Mouse (Mus musculus): ENCODE results near the gene Gm49661. TPM values are rescaled to one million over a fixed set of nuclear protein-coding genes. Genes with fewer than 3 reads are reported as not detected.
A peak's percentile ranks its signal among the peaks of the same experiment; 100 is the strongest.

Gm49661 gene
- polyA plus RNA-seq, 1 experiment from 2014 or later: not detected

- WGBS: 84% methylated on average over 15 of the region's 15 CpGs
- H3K4me1 ChIP-seq: peaks cover 69% of the 10 kb centered on the region
- H3K27ac ChIP-seq: no peak overlapping the region
- H3K27me3 ChIP-seq: peaks cover 93% of the 10 kb centered on the region
- no peak for ATAC-seq (ENCODE audit: low FRiP score)
- H3K9me3 ChIP-seq: no peaks in the 10 kb centered on the region
- H3K4me3 ChIP-seq (replicated peaks): no peak overlapping the region
- H3K4me2 ChIP-seq: no peak overlapping the region
- H3K9ac ChIP-seq: no peak overlapping the region
- no peaks in the 10 kb centered on the region for H3K36me3 ChIP-seq (replicated peaks)
Observed at GRCm38 (mm10) chr8:84981644-84982498, 12.6 kb upstream of the Gm49661 start.

GRCm38 (mm10) chr8:84980622-84981358 is 11.6 kb upstream of the Gm49661 start:
- no peak for ATAC-seq (ENCODE audit: low FRiP score)
- H3K4me2 ChIP-seq: no peak overlapping the region
- H3K4me1 ChIP-seq: peaks cover 72% of the 10 kb centered on the region
- H3K4me3 ChIP-seq (replicated peaks): no peak overlapping the region
- WGBS: 39% methylated on average over 11 of the region's 11 CpGs
- peaks cover 85% of the 10 kb centered on the region for H3K27me3 ChIP-seq
- H3K36me3 ChIP-seq (replicated peaks): no peaks in the 10 kb centered on the region
- no peak overlapping the region for H3K27ac ChIP-seq
- H3K9me3 ChIP-seq: no peaks in the 10 kb centered on the region
- H3K9ac ChIP-seq: no peak overlapping the region

- peak; percentile 19; the same call in 1 of the 2 replicates for ATAC-seq (ENCODE audit: low FRiP score)
- peak overlapping the region; percentile 88 for H3K4me2 ChIP-seq
- H3K9ac ChIP-seq: 0 out of 2 replicates have a peak overlapping the region, but pooled peaks have one; percentile 13
- WGBS: 2% methylated on average over 42 of the region's 42 CpGs
- H3K9me3 ChIP-seq: no peaks in the 10 kb centered on the region
- peaks cover 75% of the 10 kb centered on the region for H3K27me3 ChIP-seq
- peaks cover 69% of the 10 kb centered on the region for H3K4me1 ChIP-seq
- peak overlapping the region; percentile 46 for H3K4me3 ChIP-seq (replicated peaks)
- peaks cover 5% of the 10 kb centered on the region for H3K36me3 ChIP-seq (replicated peaks)
- no peak overlapping the region; the same call in 1 of the 2 replicates for H3K27ac ChIP-seq
Observed at GRCm38 (mm10) chr8:84979599-84980421, 10.6 kb upstream of the Gm49661 start.

- Histone ChIP-seq H3K4me3 (replicated peaks) (peak within 1 kb of the TSS; percentile 46), H3K27me3 (peaks cover 61% of the 10 kb centered on the region), H3K36me3 (replicated peaks) (peaks cover 18% of the 10 kb centered on the region)
Observed at GRCm38 (mm10) chr8:84978248-84978940, 9.2 kb upstream of the Gm49661 start, which contains the start of gene Junb. Junb (minus strand) TSS chr8:84978718.

GRCm38 (mm10) chr8:84977435-84978247 is 8.4 kb upstream of the Gm49661 start:
- H3K27ac ChIP-seq: no peak overlapping the region

More at GRCm38 (mm10) chr8:84978248-84978940, 9.2 kb upstream of the Gm49661 start, which contains the start of gene Junb:
- Histone ChIP-seq H3K4me2 (peak within 1 kb of the TSS; percentile 88), H3K27ac (no peak within 1 kb of the TSS; the same call in 1 of the 2 replicates), H3K9ac (peak within 1 kb of the TSS; percentile 49), H3K9me3 (no peaks in the 10 kb centered on the region), H3K4me1 (peaks cover 64% of the 10 kb centered on the region)
- WGBS: under 1% methylated on average over 62 of the region's 63 CpGs
- peak; percentile 33 for ATAC-seq (ENCODE audit: low FRiP score)

GRCm38 (mm10) chr8:84976763-84977434 is 7.7 kb upstream of the Gm49661 start:
- Histone ChIP-seq H3K9me3 (no peaks in the 10 kb centered on the region), H3K9ac (peak overlapping the region; percentile 47), H3K4me1 (peaks cover 64% of the 10 kb centered on the region), H3K27me3 (peaks cover 52% of the 10 kb centered on the region), H3K27ac (no peak overlapping the region), H3K4me2 (peak overlapping the region; percentile 88), H3K4me3 (replicated peaks) (peak overlapping the region; percentile 46), H3K36me3 (replicated peaks) (peaks cover 33% of the 10 kb centered on the region)
- no peak for ATAC-seq (ENCODE audit: low FRiP score)
- 2% methylated on average over 25 of the region's 25 CpGs for WGBS

More at GRCm38 (mm10) chr8:84977435-84978247, 8.4 kb upstream of the Gm49661 start:
- 1% methylated on average over 70 of the region's 70 CpGs for WGBS
- Histone ChIP-seq H3K36me3 (replicated peaks) (peaks cover 26% of the 10 kb centered on the region), H3K4me3 (replicated peaks) (peak overlapping the region; percentile 46), H3K4me2 (peak overlapping the region; percentile 88), H3K4me1 (peaks cover 64% of the 10 kb centered on the region), H3K9me3 (no peaks in the 10 kb centered on the region), H3K27me3 (peaks cover 57% of the 10 kb centered on the region), H3K9ac (peak overlapping the region; percentile 49)
- ATAC-seq (ENCODE audit: low FRiP score): no peak

- Histone ChIP-seq H3K4me2 (peak overlapping the region; percentile 88), H3K4me1 (peaks cover 67% of the 10 kb centered on the region), H3K9me3 (no peaks in the 10 kb centered on the region), H3K36me3 (replicated peaks) (peaks cover 40% of the 10 kb centered on the region), H3K9ac (peak overlapping the region; percentile 41), H3K4me3 (replicated peaks) (peak overlapping the region; percentile 46), H3K27ac (peak overlapping the region; percentile 42), H3K27me3 (peaks cover 45% of the 10 kb centered on the region)
- 1% methylated on average over 61 of the region's 61 CpGs for WGBS
- peak; percentile 88 for ATAC-seq (ENCODE audit: low FRiP score)
Observed at GRCm38 (mm10) chr8:84976031-84976762, 7.0 kb upstream of the Gm49661 start.

GRCm38 (mm10) chr8:84975434-84975833 is 6.2 kb upstream of the Gm49661 start:
- H3K36me3 ChIP-seq (replicated peaks): peaks cover 46% of the 10 kb centered on the region
- no peak for ATAC-seq (ENCODE audit: low FRiP score)
- 0 out of 2 replicates have a peak overlapping the region, but pooled peaks have one; percentile 42 for H3K27ac ChIP-seq
- peaks cover 38% of the 10 kb centered on the region for H3K27me3 ChIP-seq
- no peak overlapping the region for H3K4me3 ChIP-seq (replicated peaks)
- H3K4me2 ChIP-seq: peak overlapping the region; percentile 88; the same call in 1 of the 2 replicates
- H3K4me1 ChIP-seq: peaks cover 67% of the 10 kb centered on the region
- no peak overlapping the region for H3K9ac ChIP-seq
- no peaks in the 10 kb centered on the region for H3K9me3 ChIP-seq
- WGBS: 21% methylated on average over 7 of the region's 7 CpGs

- Histone ChIP-seq H3K27me3 (peaks cover 31% of the 10 kb centered on the region), H3K9ac (no peak overlapping the region), H3K27ac (no peak overlapping the region), H3K4me1 (peaks cover 62% of the 10 kb centered on the region), H3K4me3 (replicated peaks) (no peak overlapping the region), H3K9me3 (no peaks in the 10 kb centered on the region), H3K4me2 (no peak overlapping the region), H3K36me3 (replicated peaks) (peaks cover 46% of the 10 kb centered on the region)
- ATAC-seq (ENCODE audit: low FRiP score): no peak
- 83% methylated on average over 8 of the region's 8 CpGs for whole genome bisulfite sequencing
Observed at GRCm38 (mm10) chr8:84974543-84975142, 5.4 kb upstream of the Gm49661 start.

Data from forebrain, embryonic 12.5 days (tissue).